Mouse (Mus musculus): ENCODE measurements around the gene Nop9.

The Nop9 gene

DNA sequence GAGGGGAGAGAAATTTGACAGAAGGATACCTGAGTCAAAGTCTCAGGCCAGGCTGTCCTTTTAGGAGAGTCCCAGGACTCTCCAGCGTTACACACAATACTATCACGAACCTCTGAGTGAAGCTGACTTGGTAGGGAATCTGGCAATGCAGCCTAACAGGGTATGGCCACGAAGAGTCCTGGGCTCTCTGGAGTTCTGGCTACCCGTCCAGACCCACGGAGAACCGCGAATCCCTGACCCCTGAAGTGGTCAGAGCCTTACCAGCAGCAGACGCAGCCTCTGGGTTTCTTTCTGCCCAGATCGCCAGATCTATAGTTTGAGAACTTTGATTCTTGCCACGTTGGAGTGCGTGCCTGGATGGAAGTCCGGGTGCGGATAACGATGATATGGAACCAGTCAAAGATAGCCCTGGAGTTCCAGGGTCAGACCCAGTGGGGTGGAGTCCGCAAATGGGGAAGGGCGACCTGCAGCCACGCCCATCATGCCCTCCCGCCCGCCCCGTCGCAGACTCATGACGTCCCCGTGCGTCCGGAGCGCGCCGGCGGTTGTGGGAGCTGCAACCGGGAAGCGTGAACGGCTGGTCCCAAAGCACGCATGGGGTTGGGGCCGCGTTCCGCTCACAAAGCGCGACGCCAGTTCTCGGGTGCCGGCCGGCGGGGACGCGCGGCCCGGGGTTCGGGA is at the start of gene Nop9, which contains the start of gene Dhrs1:
Gene Nop9, plus strand, starts transcription at position 514 of the 681 bp plus-strand sequence.
Gene Dhrs1, minus strand, starts transcription at position 511 of the 681 bp plus-strand sequence.
- peak; percentile 99 for DNase-seq

DNA sequence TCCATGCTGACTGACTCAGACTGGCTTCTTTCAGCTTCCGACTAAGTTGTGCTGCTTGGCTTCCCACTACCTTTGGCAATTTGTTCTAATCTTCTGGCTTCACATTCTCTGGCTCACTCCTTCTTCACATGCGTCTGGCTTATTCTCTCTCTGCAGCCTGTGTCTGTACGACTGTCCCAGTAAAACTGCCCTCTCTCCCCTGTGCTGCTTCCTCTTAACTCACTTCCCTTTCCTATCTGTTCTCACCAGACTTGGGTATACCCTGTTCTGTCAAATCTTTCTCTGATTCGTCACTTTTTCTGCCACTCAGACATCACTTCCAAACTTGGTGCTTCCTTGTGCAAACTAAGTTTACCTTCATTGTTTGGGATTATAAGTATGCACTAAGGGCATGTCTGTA is 48.3 kb upstream of the Nop9 start:
- DNase-seq = peak; percentile 91

DNA sequence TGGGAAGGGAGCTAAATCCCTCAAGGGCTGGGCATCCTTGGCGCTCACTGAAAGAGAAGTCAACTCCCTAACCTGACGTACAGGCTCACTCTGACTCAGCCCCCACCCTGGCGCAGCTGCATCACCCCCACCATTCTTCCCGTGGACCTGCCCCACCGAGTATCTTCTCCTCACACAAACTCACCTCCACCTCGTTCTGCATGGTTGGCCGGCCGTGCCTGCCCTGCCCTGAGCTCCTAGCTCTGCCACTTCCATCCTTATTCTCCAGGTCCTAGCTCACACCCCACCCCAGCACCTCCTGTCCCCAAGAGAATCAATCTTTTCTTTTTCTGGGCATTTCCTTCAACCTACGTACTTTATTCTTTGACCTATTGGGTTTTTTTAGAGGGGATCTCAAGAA is 44.4 kb upstream of the Nop9 start:
- peak; percentile 83 for DNase-seq

DNA sequence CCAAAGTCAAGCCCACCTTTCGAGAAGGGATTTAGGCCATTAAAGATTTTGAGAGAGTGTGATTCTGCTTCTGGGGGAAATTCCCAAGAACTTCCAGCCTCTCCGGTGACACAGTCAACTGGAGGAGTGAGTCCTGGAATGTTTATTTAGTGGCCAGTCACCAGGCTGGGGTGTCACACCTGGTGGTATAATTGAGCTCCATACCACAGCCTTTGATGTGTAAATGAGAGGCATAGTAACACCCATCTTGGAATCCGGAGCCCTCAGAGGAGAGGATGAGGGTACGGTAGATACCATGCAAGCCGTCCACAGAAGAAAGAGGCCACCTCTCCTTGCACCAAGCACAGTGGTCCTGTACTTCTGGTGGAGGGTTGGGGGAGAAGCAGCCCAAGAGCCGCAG is 42.7 kb upstream of the Nop9 start:
- peak; percentile 76 for DNase-seq

DNA sequence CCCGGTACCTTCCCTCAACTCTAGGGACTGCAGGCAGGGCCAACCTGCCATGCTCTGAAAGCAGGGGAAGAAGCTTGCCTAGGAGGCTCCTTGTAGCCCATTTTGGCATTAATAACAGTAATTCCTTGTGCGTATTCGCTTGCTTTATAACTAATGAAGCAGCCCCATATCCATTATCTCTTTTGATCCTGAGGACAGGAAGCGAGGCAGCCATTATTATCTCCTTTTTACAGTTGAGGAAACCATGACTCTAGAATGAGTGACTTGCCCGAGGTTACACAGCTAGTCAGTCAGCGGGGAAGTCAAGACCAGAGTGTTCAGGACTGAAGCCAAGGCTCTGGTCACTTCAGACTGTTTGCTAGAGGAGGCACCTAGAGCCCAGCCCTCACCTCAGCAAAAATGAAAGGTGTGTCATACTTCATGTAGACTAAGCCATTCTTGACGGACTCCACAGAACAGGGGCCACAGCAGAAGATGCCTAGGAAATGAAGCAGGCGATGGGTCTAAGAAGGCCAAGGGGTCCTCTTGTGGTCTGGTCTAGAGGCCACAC is 39.4 kb upstream of the Nop9 start:
- peak; percentile 86 for DNase-seq

DNA sequence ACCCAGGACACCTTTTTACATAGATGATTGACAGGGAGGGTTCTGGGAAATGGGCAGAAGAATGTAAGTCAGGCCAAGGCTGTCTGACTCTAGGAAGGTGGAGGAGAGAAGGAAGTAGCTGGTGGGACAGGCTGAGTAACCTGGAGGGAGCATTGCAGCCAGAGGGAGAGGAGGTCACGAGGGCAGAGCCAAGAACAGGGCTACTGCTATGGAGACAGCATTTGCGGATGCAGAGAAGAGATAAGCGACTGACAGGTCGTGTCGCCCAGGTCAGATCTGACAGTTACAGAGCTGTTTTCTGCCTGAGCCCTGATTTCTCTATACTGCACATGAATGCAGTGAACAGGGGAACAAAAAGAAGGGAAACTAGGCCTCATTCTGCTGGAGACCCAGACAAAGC is 38.1 kb upstream of the Nop9 start:
- DNase-seq = no peak

DNA sequence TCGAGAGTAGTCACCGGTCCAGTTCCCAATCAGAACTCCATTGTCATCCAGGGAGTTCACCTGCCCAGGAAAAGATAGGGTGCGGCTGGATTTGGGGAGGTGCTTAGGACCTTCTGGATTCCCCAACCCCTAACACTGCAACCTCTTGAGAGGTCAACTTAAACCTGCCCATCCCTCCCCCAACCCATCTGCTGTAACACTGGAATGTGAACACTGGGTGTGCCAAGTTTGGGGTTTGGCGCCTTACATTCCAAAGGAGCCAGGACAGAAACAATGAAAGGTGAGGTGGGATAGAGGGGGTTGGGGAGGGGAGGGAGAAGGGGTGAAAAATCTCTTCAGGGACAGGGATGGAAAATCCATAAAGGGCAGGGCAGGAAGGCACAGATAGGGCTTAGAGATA is 36.0 kb upstream of the Nop9 start:
- no peak for DNase-seq

DNA sequence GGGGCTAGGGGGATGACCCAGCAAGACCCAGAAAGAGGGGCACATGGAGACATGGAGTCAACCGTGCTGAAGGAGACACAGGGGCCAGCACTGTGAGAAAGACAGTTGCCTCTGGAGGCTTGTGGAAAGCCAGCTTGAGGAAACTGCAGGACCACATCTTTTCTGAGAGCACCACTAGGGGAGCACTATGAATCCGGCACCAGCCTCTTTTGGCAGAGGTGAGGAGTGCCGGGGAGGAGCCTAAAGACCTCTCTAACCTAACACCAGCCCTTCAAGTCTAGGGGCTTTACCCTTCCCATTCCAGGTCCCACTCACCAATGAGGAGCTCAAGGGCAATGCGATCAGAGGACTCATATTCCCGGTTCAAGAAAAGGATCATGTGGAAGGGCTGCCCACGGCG is 33.7 kb upstream of the Nop9 start:
- DNase-seq = no peak

DNA sequence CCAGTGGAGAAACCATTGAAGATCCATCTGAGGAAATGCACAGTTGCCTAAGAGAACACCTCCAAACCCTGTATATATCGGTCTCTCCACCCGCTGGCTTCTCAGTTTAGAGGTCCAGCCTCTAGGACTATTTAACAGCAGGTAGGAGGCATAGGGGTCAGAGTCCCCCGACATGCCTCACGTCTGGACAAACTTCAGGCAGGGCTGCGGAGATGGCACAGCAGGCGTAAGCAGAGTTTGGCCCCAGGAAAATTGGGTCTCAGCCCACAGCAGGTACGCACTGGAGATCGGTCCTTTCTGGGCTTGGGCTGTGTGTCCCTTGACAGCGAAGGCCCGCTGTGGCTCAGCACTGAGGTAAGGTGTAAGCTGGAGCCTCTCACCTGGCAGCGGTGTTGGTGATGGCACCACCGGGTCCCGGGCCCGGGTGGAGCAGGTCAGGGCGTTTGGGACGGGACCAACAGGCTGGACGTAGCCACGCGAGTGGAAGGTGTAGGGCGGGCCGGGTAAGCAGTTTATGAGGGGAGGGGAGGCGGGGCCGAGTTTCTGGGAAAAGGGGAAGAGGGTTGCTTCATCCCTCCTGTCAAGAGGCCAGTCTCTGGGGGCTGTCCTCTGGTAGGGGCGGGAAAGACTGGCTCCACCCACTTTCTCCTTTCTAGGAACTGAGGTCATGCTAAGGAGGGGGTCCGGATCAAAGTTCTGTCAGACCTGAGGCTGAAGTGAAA is 32.3 kb upstream of the Nop9 start:
- peak; percentile 97 for DNase-seq

DNA sequence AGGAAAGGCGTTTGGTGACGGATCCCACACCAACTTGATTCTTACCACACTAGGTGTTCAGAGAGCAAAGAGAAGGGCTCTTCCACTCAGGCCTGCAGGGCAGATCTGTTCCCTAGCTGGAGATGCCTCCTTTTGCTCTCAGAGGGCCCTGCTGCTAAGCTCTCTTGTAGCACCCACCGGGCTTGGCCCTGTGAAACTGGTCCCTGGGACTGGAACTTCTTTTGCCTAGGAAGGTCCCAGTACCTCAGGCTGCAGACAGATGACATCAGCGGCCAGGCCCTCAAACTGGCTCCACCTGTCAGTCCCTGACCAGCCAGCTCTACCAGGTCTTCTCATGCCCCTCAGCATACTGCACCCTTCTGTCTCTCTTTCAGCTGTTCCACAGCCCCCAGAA is 31.8 kb upstream of the Nop9 start, which contains the start of gene Tgm1:
Gene Tgm1, minus strand, starts transcription at position 198 of the 394 bp plus-strand sequence.
- DNase-seq = no peak

DNA sequence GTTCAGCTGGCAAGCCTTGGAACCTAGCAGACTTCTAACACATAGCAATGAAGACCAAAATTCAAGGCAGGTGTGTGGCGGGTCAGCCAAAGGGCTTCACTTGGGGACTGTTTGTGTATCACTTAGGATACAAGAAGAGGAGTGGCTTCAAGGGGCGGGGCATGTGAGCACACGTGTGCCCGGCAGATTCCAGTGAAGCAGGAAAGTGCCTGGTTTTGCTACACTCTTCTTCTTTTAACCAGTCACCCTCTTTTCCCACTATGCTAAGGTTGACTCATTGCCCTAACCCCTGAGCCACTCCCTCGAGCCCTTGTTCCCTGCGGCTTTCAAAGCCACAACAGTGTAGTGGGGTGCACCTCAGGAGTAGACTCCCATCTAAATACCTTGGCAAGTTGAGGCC is 30.6 kb upstream of the Nop9 start:
- DNase-seq = peak; percentile 82

DNA sequence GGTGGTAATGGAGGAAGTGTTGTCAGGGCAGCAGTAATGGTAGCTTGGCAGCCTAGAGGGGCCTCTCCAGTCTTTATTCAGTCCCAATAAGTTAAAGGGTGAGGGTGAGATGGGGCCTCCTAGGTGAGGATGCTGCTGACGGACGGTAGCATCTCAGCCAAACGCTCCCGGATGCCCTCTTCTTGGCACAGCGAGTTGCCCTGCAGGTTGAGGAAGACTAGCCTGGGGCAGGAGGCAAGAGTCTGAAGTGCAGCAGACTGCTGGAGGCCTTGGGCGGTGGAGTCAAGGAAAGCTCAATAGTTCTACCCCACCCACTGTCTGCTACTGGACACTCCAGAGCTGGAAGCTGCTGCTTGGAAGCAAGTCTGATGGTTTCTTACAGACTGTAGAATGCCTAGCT is 29.2 kb upstream of the Nop9 start:
- peak; percentile 85 for DNase-seq

DNA sequence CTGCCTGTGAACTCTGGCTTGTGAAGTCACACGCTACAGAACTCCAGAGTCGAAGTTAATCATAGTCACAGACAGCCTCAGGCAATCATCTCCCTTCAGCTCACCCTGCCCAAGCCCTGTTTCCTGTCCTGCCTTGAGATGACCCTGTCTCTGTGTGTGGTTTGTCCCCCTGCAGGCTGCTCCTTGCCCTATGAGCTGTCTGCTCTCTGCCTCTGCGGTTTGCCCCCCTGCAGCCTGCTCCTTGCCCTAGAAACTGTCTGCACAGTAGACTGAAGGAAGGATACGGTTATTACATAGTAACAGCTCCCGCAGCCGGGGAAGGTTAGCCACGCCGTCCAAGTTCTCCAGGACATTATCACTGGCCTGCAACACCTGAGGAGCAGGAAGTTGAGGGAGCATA is 28.6 kb upstream of the Nop9 start:
- DNase-seq = peak; percentile 81

DNA sequence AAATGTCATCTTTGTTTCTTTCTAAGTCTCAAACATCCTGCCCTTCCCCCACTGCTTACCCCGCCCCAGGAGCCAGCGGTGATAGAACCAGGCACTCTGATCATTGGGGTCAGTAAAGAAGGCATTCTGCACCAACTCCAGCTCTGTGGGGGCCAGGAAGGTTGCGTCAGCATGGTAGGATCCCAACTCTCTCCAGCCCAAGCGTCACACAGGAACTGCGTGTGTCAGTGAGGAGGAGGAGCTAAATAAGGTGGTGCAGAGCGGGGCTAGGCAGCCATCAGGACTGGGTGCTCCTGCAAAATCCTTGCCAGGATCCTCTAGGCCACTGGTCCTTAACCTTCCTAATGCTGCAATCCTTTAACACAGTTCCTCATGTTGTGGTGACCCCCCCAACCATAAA is 25.8 kb upstream of the Nop9 start:
- DNase-seq = peak; percentile 83

DNA sequence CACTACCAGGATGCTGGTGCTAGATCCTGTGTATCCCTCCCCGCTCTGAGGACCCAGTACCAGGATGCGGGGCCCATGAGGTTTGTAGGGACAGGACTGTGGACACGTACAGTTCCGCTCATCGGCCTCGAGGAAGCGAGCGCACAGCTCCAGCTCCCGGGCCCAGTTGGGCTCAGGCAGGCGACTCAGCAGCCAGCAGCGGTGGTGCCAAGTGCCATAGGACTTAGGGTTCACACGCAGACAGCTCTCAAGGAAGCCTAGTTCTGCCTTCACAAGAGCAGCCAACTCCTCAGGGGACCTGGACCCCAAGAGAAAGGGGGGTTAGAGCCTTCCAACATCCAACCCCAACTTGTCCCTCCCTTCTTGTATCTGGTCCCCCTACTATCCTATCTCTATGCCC is 24.8 kb upstream of the Nop9 start:
- no peak for DNase-seq

DNA sequence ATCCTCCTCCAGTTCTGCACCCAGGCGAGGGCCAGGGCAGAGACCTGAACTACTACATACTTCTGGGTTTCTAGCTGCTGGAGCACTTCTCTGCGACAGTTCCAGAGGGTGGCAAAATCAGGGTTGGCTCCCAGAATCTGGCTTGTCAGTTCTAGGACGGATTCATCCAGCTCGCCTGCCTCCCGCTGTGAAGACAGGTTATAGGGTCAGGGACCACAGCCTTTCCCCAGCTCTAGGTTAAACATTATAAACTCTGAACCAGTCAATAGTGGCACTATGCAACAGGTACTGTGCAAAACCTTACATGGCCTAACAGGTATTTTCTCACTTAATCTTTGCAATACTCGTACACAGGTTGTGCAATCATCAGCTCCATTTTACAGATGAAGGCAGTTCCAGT is 24.4 kb upstream of the Nop9 start:
- DNase-seq = no peak

DNA sequence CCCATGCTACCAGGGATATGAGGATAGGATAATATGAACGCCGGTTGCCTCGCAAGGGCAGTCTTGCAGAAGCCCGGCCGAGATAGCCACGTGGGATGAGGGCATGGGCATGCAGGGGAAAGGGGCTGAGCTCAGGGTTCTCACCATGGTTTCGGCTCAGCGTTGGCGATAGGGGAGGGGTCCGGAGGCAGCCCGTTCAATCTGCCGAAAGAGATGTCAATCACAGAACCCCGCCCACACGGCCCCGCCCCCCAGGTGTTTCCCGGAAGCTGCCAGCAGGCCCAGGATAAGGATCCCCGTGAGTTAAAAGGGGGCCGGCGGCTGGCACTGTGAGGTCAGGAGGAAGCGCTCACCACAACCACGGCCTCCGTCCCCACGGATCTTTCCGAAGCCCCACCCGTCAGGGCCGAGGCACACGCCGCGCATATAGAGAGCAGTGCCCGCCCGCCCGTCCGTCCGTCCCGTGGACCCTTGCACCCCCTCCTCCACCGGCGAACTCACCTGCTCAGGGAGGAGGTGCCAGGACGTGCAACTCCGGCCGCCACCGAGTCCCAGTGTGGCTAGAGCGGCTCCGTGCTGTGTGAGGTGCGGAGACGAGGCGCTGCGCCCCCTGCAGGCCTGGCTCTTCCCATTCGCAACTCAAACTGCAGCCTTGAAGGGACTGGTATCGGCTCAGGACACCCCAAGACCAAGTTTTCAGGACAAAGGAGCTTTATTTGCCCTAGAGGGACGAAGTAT is 23.6 kb upstream of the Nop9 start, which contains the start of gene Rabggta:
Gene Rabggta, minus strand, starts transcription at position 564 of the 738 bp plus-strand sequence.
- peak; percentile 99 for DNase-seq

DNA sequence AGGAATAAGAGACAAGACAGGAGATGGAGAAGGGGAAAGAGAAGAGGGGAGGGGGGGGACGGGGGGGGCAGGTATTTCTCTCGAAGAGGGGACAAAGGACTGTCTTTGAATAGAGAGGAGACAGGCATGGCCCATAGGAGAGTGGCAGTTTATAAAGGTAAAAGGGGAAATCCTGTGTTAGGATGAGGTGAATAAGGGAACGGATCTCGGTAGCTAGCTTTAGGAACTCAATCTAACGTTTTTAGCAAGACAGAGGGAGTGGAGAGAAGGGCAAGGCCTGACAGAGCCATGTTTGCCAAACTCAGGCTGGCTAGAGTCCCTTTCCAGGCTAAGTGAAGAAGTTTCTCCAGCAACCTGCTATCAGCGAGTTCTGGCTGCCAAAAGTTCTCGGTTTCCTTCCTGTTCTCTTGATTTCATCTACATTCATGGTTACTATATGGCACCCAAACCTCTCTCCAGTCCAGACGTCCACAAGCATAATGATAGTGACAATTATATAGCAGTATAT is 23.0 kb upstream of the Nop9 start:
- DNase-seq = no peak

DNA sequence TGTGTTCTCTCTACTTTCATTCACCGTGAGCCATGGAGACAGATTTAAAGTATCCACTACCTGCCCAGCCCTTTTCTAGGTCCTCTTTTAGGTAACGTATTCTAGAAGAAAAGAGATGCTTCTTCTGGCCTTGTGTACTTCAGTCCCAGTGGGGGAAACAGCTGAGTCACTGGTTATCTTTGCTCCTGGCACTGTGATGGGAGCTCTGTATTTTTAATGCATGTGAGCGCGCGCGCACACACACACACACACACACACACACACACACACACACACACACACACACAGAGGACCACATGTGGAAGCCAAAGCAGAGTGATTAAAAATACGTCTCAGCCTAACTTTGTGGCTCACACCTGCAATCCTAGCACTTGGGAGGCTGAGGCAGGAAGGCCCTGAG is 22.1 kb upstream of the Nop9 start:
- DNase-seq = no peak

DNA sequence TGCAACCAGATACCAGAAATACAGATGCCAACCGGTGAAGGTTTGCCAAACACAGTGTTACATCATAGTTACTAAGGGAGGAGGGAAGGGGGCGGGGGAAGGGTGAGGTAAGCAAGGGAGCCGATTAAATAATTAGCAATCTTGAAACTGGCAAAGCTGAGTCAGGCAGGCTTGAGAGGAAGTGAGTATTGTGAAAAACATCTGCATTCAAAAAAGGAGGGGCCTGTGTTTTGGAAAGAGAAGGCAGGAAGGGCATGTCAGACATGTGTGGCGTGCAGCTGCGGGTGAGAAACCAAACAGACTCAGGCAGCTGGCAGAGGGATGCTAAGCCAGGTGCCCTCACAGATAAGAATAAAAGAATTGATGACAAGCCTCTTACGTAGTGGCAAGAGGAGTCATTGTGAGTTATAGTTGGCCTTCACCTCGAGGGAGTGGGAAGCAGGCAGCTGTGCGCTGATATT is 21.1 kb upstream of the Nop9 start:
- peak; percentile 98 for DNase-seq

DNA sequence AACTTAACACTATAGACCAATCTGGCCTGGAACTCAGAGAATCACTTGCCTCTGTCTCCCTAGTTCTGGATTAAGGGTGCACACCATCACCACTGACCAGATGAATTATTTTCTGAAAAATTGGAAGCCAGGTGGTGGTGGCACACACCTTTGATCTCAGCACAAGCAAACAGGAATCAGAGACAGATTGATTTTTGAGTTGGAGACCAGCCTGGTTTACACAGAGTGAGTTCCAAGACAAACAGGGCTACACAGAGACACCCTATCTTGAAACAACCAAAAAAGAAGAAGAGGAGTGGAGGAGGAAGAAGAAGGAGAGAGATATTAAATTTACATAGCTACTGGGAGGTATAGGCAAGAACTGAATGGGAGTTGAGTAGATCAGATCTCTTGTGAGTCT is 19.2 kb upstream of the Nop9 start:
- no peak for DNase-seq

DNA sequence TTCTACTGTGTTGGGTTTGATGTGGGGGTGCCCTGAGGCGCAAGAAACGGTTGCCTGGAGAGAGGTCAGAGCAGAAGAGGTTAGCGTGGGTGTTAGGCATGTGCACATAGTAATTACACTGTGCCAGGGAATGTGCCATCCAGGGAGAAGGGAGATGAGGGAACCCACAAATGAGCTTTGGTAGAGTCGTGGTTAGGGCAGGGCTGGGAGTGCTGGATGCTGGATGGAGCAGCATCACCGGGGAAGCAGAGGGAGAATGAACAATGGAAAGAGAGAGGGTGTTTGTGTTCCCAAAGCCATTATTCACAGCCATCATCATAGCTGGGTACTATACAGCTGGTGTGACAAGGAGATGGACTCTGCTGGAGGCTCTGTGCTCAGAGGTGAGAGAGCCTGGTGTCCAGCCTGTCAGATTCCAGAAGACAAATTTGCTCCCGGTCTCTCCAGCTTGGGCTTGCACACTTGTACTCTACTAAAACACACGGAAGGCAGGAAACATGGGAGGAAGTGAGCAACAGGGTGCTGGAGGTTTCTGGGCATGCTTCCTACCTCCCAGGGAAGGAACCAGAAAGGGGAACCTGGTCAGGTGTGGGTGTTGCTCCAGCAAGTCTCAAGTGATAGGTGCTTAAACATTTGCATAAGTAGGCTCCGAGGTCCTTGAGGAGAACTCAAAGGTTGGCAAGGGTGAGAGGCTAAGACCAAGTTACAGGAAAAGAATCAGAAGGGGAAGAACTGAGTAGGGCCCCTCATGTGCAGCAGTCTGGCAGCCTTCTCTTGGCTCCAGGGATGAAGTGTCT is 17.4 kb upstream of the Nop9 start:
- no peak for DNase-seq
